Mouse (Mus musculus): Measurements from ENCODE around the gene Elmod1. TPM values are rescaled to one million over a fixed set of nuclear protein-coding genes. Genes with fewer than 3 reads are reported as not detected.
"Not testable (repeated sequence)": the region's sequence is repeated elsewhere in the genome, so short reads cannot be mapped to it uniquely, and the experiment has no call there.

Elmod1 gene
- total RNA-seq (2014; fragmentation: Nextera tagmentation) (not detected in 2 replicates), total RNA-seq (2017) (0.17 and 0.38 TPM in 2 replicates), polyA plus RNA-seq (2012) (not detected in 2 replicates)

GRCm38 (mm10) chr9:53975122-53975518, at the start of gene Elmod1:
Gene Elmod1 (minus strand): TSS chr9:53975301.
- ATAC-seq (ENCODE audit: extremely low read depth, insufficient number of reproducible peaks, low FRiP score, poor library complexity, severe bottlenecking), result no peak
- no peak for TF ChIP-seq GATA1 (IDR thresholded peaks at IDR 0.05; ENCODE audit: borderline replicate concordance, low read length)
- no peak for TF ChIP-seq CTCF (IDR thresholded peaks at IDR 0.05; ENCODE audit: low read depth, low read length)
- TF ChIP-seq TAL1 (conservative IDR thresholded peaks at IDR 0.05; ENCODE audit: low read depth, low read length), result no peak
- TF ChIP-seq GATA2 (IDR thresholded peaks at IDR 0.05; ENCODE audit: borderline replicate concordance, low read depth, low read length), result no peak
- no peak for TF ChIP-seq POLR2AphosphoS5 (IDR thresholded peaks at IDR 0.05; ENCODE audit: insufficient replicate concordance, low read depth, low read length)
- no peaks in the 10 kb centered on the region for H3K9me3 ChIP-seq (replicated peaks)
- no peak within 1 kb of the TSS for H3K4me3 ChIP-seq (ENCODE audit: low read depth, low read length)
- H3K27me3 ChIP-seq (ENCODE audit: insufficient read depth, low read length), result peaks cover 2% of the 10 kb centered on the region; the same call in 1 of the 2 replicates
- H3K4me1 ChIP-seq (ENCODE audit: insufficient read depth, low read depth, low read length), result no peaks in the 10 kb centered on the region
- no peak for DNase-seq (ENCODE audit: low spot score)
- no peaks in the 10 kb centered on the region for H3K36me3 ChIP-seq (replicated peaks)

- Histone ChIP-seq H3K27me3 (ENCODE audit: insufficient read depth, low read length) (no peaks in the 10 kb centered on the region), H3K4me1 (ENCODE audit: insufficient read depth, low read depth, low read length) (no peaks in the 10 kb centered on the region), H3K4me3 (ENCODE audit: low read depth, low read length) (no peak overlapping the region), H3K9me3 (replicated peaks) (no peaks in the 10 kb centered on the region), H3K36me3 (replicated peaks) (no peaks in the 10 kb centered on the region)
- no peak for DNase-seq (ENCODE audit: low spot score)
- TF ChIP-seq POLR2AphosphoS5 (IDR thresholded peaks at IDR 0.05; ENCODE audit: insufficient replicate concordance, low read depth, low read length), result no peak
- TF ChIP-seq TAL1 (conservative IDR thresholded peaks at IDR 0.05; ENCODE audit: low read depth, low read length), result no peak
- no peak for TF ChIP-seq CTCF (IDR thresholded peaks at IDR 0.05; ENCODE audit: low read depth, low read length)
- no peak for TF ChIP-seq GATA2 (IDR thresholded peaks at IDR 0.05; ENCODE audit: borderline replicate concordance, low read depth, low read length)
- no peak for TF ChIP-seq GATA1 (IDR thresholded peaks at IDR 0.05; ENCODE audit: borderline replicate concordance, low read length)
- no peak for ATAC-seq (ENCODE audit: extremely low read depth, insufficient number of reproducible peaks, low FRiP score, poor library complexity, severe bottlenecking)
Observed at GRCm38 (mm10) chr9:54022795-54023194, 47.7 kb upstream of the Elmod1 start.

- H3K9me3 ChIP-seq (replicated peaks), result no peaks in the 10 kb centered on the region
- no peaks in the 10 kb centered on the region for H3K27me3 ChIP-seq (ENCODE audit: insufficient read depth, low read length)
- ATAC-seq (ENCODE audit: extremely low read depth, insufficient number of reproducible peaks, low FRiP score, poor library complexity, severe bottlenecking), result no peak
Observed at GRCm38 (mm10) chr9:53994528-53994927, 19.4 kb upstream of the Elmod1 start.

GRCm38 (mm10) chr9:53992567-53992966, 17.5 kb upstream of the Elmod1 start:
- not testable (repeated sequence) for ATAC-seq (ENCODE audit: extremely low read depth, insufficient number of reproducible peaks, low FRiP score, poor library complexity, severe bottlenecking); H3K36me3 ChIP-seq (replicated peaks); H3K4me3 ChIP-seq (ENCODE audit: low read depth, low read length); DNase-seq (ENCODE audit: low spot score); H3K4me1 ChIP-seq (ENCODE audit: insufficient read depth, low read depth, low read length); H3K27me3 ChIP-seq (ENCODE audit: insufficient read depth, low read length); H3K9me3 ChIP-seq (replicated peaks)

More at GRCm38 (mm10) chr9:53994528-53994927, 19.4 kb upstream of the Elmod1 start:
- no peak overlapping the region for H3K4me3 ChIP-seq (ENCODE audit: low read depth, low read length)
- H3K4me1 ChIP-seq (ENCODE audit: insufficient read depth, low read depth, low read length), result no peaks in the 10 kb centered on the region
- no peak for DNase-seq (ENCODE audit: low spot score)
- no peaks in the 10 kb centered on the region for H3K36me3 ChIP-seq (replicated peaks)
- TF ChIP-seq CTCF (IDR thresholded peaks at IDR 0.05; ENCODE audit: low read depth, low read length), result no peak
- no peak for TF ChIP-seq TAL1 (conservative IDR thresholded peaks at IDR 0.05; ENCODE audit: low read depth, low read length)
- no peak for TF ChIP-seq GATA2 (IDR thresholded peaks at IDR 0.05; ENCODE audit: borderline replicate concordance, low read depth, low read length)
- no peak for TF ChIP-seq GATA1 (IDR thresholded peaks at IDR 0.05; ENCODE audit: borderline replicate concordance, low read length)
- no peak for TF ChIP-seq POLR2AphosphoS5 (IDR thresholded peaks at IDR 0.05; ENCODE audit: insufficient replicate concordance, low read depth, low read length)

GRCm38 (mm10) chr9:53990921-53991320, 15.8 kb upstream of the Elmod1 start:
- Histone ChIP-seq H3K4me3 (ENCODE audit: low read depth, low read length) (no peak overlapping the region), H3K27me3 (ENCODE audit: insufficient read depth, low read length) (no peaks in the 10 kb centered on the region), H3K4me1 (ENCODE audit: insufficient read depth, low read depth, low read length) (no peaks in the 10 kb centered on the region), H3K9me3 (replicated peaks) (no peaks in the 10 kb centered on the region), H3K36me3 (replicated peaks) (no peaks in the 10 kb centered on the region)
- ATAC-seq (ENCODE audit: extremely low read depth, insufficient number of reproducible peaks, low FRiP score, poor library complexity, severe bottlenecking), result no peak
- peak; percentile 67 for TF ChIP-seq CTCF (IDR thresholded peaks at IDR 0.05; ENCODE audit: low read depth, low read length)
- TF ChIP-seq GATA1 (IDR thresholded peaks at IDR 0.05; ENCODE audit: borderline replicate concordance, low read length), result no peak
- DNase-seq (ENCODE audit: low spot score), result peak; percentile 44

- Histone ChIP-seq H3K4me3 (ENCODE audit: low read depth, low read length) (no peak overlapping the region), H3K36me3 (replicated peaks) (no peaks in the 10 kb centered on the region), H3K9me3 (replicated peaks) (no peaks in the 10 kb centered on the region), H3K27me3 (ENCODE audit: insufficient read depth, low read length) (no peaks in the 10 kb centered on the region), H3K4me1 (ENCODE audit: insufficient read depth, low read depth, low read length) (no peaks in the 10 kb centered on the region)
- TF ChIP-seq TAL1 (conservative IDR thresholded peaks at IDR 0.05; ENCODE audit: low read depth, low read length), result no peak
- TF ChIP-seq GATA1 (IDR thresholded peaks at IDR 0.05; ENCODE audit: borderline replicate concordance, low read length), result no peak
- no peak for TF ChIP-seq POLR2AphosphoS5 (IDR thresholded peaks at IDR 0.05; ENCODE audit: insufficient replicate concordance, low read depth, low read length)
- no peak for TF ChIP-seq CTCF (IDR thresholded peaks at IDR 0.05; ENCODE audit: low read depth, low read length)
- no peak for TF ChIP-seq GATA2 (IDR thresholded peaks at IDR 0.05; ENCODE audit: borderline replicate concordance, low read depth, low read length)
- no peak for ATAC-seq (ENCODE audit: extremely low read depth, insufficient number of reproducible peaks, low FRiP score, poor library complexity, severe bottlenecking)
- no peak for DNase-seq (ENCODE audit: low spot score)
Observed at GRCm38 (mm10) chr9:53986972-53987371, 11.9 kb upstream of the Elmod1 start.

- Histone ChIP-seq H3K9me3 (replicated peaks) (no peaks in the 10 kb centered on the region), H3K4me3 (ENCODE audit: low read depth, low read length) (no peak overlapping the region), H3K36me3 (replicated peaks) (no peaks in the 10 kb centered on the region), H3K27me3 (ENCODE audit: insufficient read depth, low read length) (no peaks in the 10 kb centered on the region), H3K4me1 (ENCODE audit: insufficient read depth, low read depth, low read length) (no peaks in the 10 kb centered on the region)
- TF ChIP-seq TAL1 (conservative IDR thresholded peaks at IDR 0.05; ENCODE audit: low read depth, low read length), result no peak
- no peak for TF ChIP-seq GATA1 (IDR thresholded peaks at IDR 0.05; ENCODE audit: borderline replicate concordance, low read length)
- no peak for TF ChIP-seq POLR2AphosphoS5 (IDR thresholded peaks at IDR 0.05; ENCODE audit: insufficient replicate concordance, low read depth, low read length)
- no peak for TF ChIP-seq GATA2 (IDR thresholded peaks at IDR 0.05; ENCODE audit: borderline replicate concordance, low read depth, low read length)
- TF ChIP-seq CTCF (IDR thresholded peaks at IDR 0.05; ENCODE audit: low read depth, low read length), result no peak
- DNase-seq (ENCODE audit: low spot score), result no peak
- ATAC-seq (ENCODE audit: extremely low read depth, insufficient number of reproducible peaks, low FRiP score, poor library complexity, severe bottlenecking), result no peak
Observed at GRCm38 (mm10) chr9:53984868-53985267, 9.8 kb upstream of the Elmod1 start.

Data from G1E (cell line).